Mouse (Mus musculus): ENCODE measurements around the gene Cmc2. TPM values are rescaled to one million over a fixed set of nuclear protein-coding genes. Genes with fewer than 3 reads are reported as not detected.

The Cmc2 gene
- polyA plus RNA-seq, 1 experiment from 2014 or later = 36.3 TPM

GRCm38 (mm10) chr8:116923526-116923925 is 2.3 kb upstream of the Cmc2 start:
- H3K36me3 ChIP-seq (replicated peaks; ENCODE audit: control insufficient read depth, insufficient read depth) = no peaks in the 10 kb centered on the region
- H3K4me2 ChIP-seq (replicated peaks) = no peak overlapping the region
- H3K27ac ChIP-seq = no peak overlapping the region
- DNase-seq (ENCODE audit: low spot score) (no peak), ATAC-seq (ENCODE audit: low FRiP score) (no peak)
- no peak overlapping the region for H3K4me3 ChIP-seq (replicated peaks; ENCODE audit: low read length)
- H3K9ac ChIP-seq = no peak overlapping the region
- H3K27me3 ChIP-seq (ENCODE audit: control insufficient read depth, insufficient read depth, low read length) = no peaks in the 10 kb centered on the region
- H3K4me1 ChIP-seq (replicated peaks; ENCODE audit: control insufficient read depth, insufficient read depth, low read length) = 0 out of 2 replicates have a peak, but pooled peaks cover 8% of the 10 kb centered on the region
- 95% methylated on average over 8 of the region's 8 CpGs for WGBS
- H3K9me3 ChIP-seq (ENCODE audit: control insufficient read depth, low read length) = no peaks in the 10 kb centered on the region

- Histone ChIP-seq H3K27ac (no peak overlapping the region), H3K9me3 (ENCODE audit: control insufficient read depth, low read length) (no peaks in the 10 kb centered on the region), H3K4me2 (replicated peaks) (peak overlapping the region; percentile 61), H3K4me1 (replicated peaks; ENCODE audit: control insufficient read depth, insufficient read depth, low read length) (0 out of 2 replicates have a peak, but pooled peaks cover 8% of the 10 kb centered on the region), H3K4me3 (replicated peaks; ENCODE audit: low read length) (peak overlapping the region; percentile 58), H3K9ac (peak overlapping the region; percentile 64), H3K27me3 (ENCODE audit: control insufficient read depth, insufficient read depth, low read length) (no peaks in the 10 kb centered on the region), H3K36me3 (replicated peaks; ENCODE audit: control insufficient read depth, insufficient read depth) (no peaks in the 10 kb centered on the region)
- WGBS = 35% methylated on average over 17 of the region's 17 CpGs
- no peak for DNase-seq (ENCODE audit: low spot score)
- ATAC-seq (ENCODE audit: low FRiP score) = no peak
Measured at GRCm38 (mm10) chr8:116922060-116922757, 954 bp upstream of the Cmc2 start.

- Histone ChIP-seq H3K4me1 (replicated peaks; ENCODE audit: control insufficient read depth, insufficient read depth, low read length) (0 out of 2 replicates have a peak, but pooled peaks cover 8% of the 10 kb centered on the region), H3K36me3 (replicated peaks; ENCODE audit: control insufficient read depth, insufficient read depth) (no peaks in the 10 kb centered on the region), H3K4me2 (replicated peaks) (peak overlapping the region; percentile 61), H3K9ac (peak overlapping the region; percentile 64), H3K27ac (peak overlapping the region; percentile 66), H3K4me3 (replicated peaks; ENCODE audit: low read length) (peak overlapping the region; percentile 58), H3K9me3 (ENCODE audit: control insufficient read depth, low read length) (no peaks in the 10 kb centered on the region), H3K27me3 (ENCODE audit: control insufficient read depth, insufficient read depth, low read length) (no peaks in the 10 kb centered on the region)
- WGBS = under 1% methylated on average over 22 of the region's 22 CpGs
- DNase-seq (ENCODE audit: low spot score) = no peak
- ATAC-seq (ENCODE audit: low FRiP score) = peak; percentile 56
Measured at GRCm38 (mm10) chr8:116921005-116921336, 284 bp downstream of the Cmc2 start.

- 97% methylated on average over 4 of the region's 4 CpGs for WGBS
- no peak for ATAC-seq (ENCODE audit: low FRiP score)
- H3K4me2 ChIP-seq (replicated peaks) = no peak overlapping the region
- H3K4me3 ChIP-seq (replicated peaks; ENCODE audit: low read length) = no peak overlapping the region
- DNase-seq (ENCODE audit: low spot score) = no peak
- H3K4me1 ChIP-seq (replicated peaks; ENCODE audit: control insufficient read depth, insufficient read depth, low read length) = no peaks in the 10 kb centered on the region
- no peaks in the 10 kb centered on the region for H3K27me3 ChIP-seq (ENCODE audit: control insufficient read depth, insufficient read depth, low read length)
- no peak overlapping the region for H3K27ac ChIP-seq
- peaks cover 7% of the 10 kb centered on the region; the same call in 1 of the 2 replicates for H3K36me3 ChIP-seq (replicated peaks; ENCODE audit: control insufficient read depth, insufficient read depth)
- no peaks in the 10 kb centered on the region for H3K9me3 ChIP-seq (ENCODE audit: control insufficient read depth, low read length)
- H3K9ac ChIP-seq = no peak overlapping the region
Measured at GRCm38 (mm10) chr8:116905836-116906235, 15.4 kb downstream of the Cmc2 start.

- Histone ChIP-seq H3K4me2 (replicated peaks) (no peak overlapping the region), H3K9ac (no peak overlapping the region), H3K27ac (no peak overlapping the region), H3K9me3 (ENCODE audit: control insufficient read depth, low read length) (no peaks in the 10 kb centered on the region), H3K4me3 (replicated peaks; ENCODE audit: low read length) (no peak overlapping the region), H3K36me3 (replicated peaks; ENCODE audit: control insufficient read depth, insufficient read depth) (peaks cover 5% of the 10 kb centered on the region; the same call in 1 of the 2 replicates), H3K27me3 (ENCODE audit: control insufficient read depth, insufficient read depth, low read length) (no peaks in the 10 kb centered on the region), H3K4me1 (replicated peaks; ENCODE audit: control insufficient read depth, insufficient read depth, low read length) (no peaks in the 10 kb centered on the region)
- ATAC-seq (ENCODE audit: low FRiP score) = no peak
- 86% methylated on average over 4 of the region's 4 CpGs for WGBS
- DNase-seq (ENCODE audit: low spot score) = no peak
Measured at GRCm38 (mm10) chr8:116905252-116905651, 16.0 kb downstream of the Cmc2 start.

GRCm38 (mm10) chr8:116904736-116905135 is 16.5 kb downstream of the Cmc2 start:
- Histone ChIP-seq H3K4me3 (replicated peaks; ENCODE audit: low read length) (no peak overlapping the region), H3K4me1 (replicated peaks; ENCODE audit: control insufficient read depth, insufficient read depth, low read length) (no peaks in the 10 kb centered on the region), H3K27ac (no peak overlapping the region), H3K9ac (no peak overlapping the region), H3K27me3 (ENCODE audit: control insufficient read depth, insufficient read depth, low read length) (no peaks in the 10 kb centered on the region), H3K4me2 (replicated peaks) (no peak overlapping the region), H3K36me3 (replicated peaks; ENCODE audit: control insufficient read depth, insufficient read depth) (0 out of 2 replicates have a peak, but pooled peaks cover 5% of the 10 kb centered on the region), H3K9me3 (ENCODE audit: control insufficient read depth, low read length) (no peaks in the 10 kb centered on the region)
- 92% methylated on average over 4 of the region's 4 CpGs for WGBS
- DNase-seq (ENCODE audit: low spot score) (no peak), ATAC-seq (ENCODE audit: low FRiP score) (no peak)

GRCm38 (mm10) chr8:116895521-116895920 is 25.7 kb downstream of the Cmc2 start:
- H3K4me3 ChIP-seq (replicated peaks; ENCODE audit: low read length) = no peak overlapping the region
- ATAC-seq (ENCODE audit: low FRiP score) = no peak

GRCm38 (mm10) chr8:116893938-116894337 is 27.3 kb downstream of the Cmc2 start:
- H3K36me3 ChIP-seq (replicated peaks; ENCODE audit: control insufficient read depth, insufficient read depth) = 0 out of 2 replicates have a peak, but pooled peaks cover 6% of the 10 kb centered on the region
- H3K27ac ChIP-seq = no peak overlapping the region
- H3K9me3 ChIP-seq (ENCODE audit: control insufficient read depth, low read length) = 0 out of 2 replicates have a peak, but pooled peaks cover 3% of the 10 kb centered on the region
- H3K27me3 ChIP-seq (ENCODE audit: control insufficient read depth, insufficient read depth, low read length) = no peaks in the 10 kb centered on the region
- H3K9ac ChIP-seq = no peak overlapping the region
- DNase-seq (ENCODE audit: low spot score) (no peak), ATAC-seq (ENCODE audit: low FRiP score) (no peak)
- H3K4me1 ChIP-seq (replicated peaks; ENCODE audit: control insufficient read depth, insufficient read depth, low read length) = no peaks in the 10 kb centered on the region
- no peak overlapping the region for H3K4me2 ChIP-seq (replicated peaks)
- no peak overlapping the region for H3K4me3 ChIP-seq (replicated peaks; ENCODE audit: low read length)
- 90% methylated on average over 11 of the region's 11 CpGs for WGBS

More at GRCm38 (mm10) chr8:116895521-116895920, 25.7 kb downstream of the Cmc2 start:
- H3K9ac ChIP-seq = no peak overlapping the region
- no peaks in the 10 kb centered on the region for H3K4me1 ChIP-seq (replicated peaks; ENCODE audit: control insufficient read depth, insufficient read depth, low read length)
- no peak overlapping the region for H3K4me2 ChIP-seq (replicated peaks)
- 88% methylated on average over 6 of the region's 6 CpGs for WGBS
- H3K9me3 ChIP-seq (ENCODE audit: control insufficient read depth, low read length) = 0 out of 2 replicates have a peak, but pooled peaks cover 3% of the 10 kb centered on the region
- H3K36me3 ChIP-seq (replicated peaks; ENCODE audit: control insufficient read depth, insufficient read depth) = no peaks in the 10 kb centered on the region
- no peak overlapping the region for H3K27ac ChIP-seq
- H3K27me3 ChIP-seq (ENCODE audit: control insufficient read depth, insufficient read depth, low read length) = no peaks in the 10 kb centered on the region
- no peak for DNase-seq (ENCODE audit: low spot score)

GRCm38 (mm10) chr8:116892636-116893035 is 28.6 kb downstream of the Cmc2 start:
- no peaks in the 10 kb centered on the region for H3K27me3 ChIP-seq (ENCODE audit: control insufficient read depth, insufficient read depth, low read length)
- H3K9ac ChIP-seq = no peak overlapping the region
- no peak overlapping the region for H3K4me3 ChIP-seq (replicated peaks; ENCODE audit: low read length)
- 0 out of 2 replicates have a peak, but pooled peaks cover 10% of the 10 kb centered on the region for H3K36me3 ChIP-seq (replicated peaks; ENCODE audit: control insufficient read depth, insufficient read depth)
- DNase-seq (ENCODE audit: low spot score) (no peak), ATAC-seq (ENCODE audit: low FRiP score) (no peak)
- 90% methylated on average over 9 of the region's 9 CpGs for WGBS
- H3K9me3 ChIP-seq (ENCODE audit: control insufficient read depth, low read length) = 0 out of 2 replicates have a peak, but pooled peaks cover 3% of the 10 kb centered on the region
- no peak overlapping the region for H3K4me2 ChIP-seq (replicated peaks)
- no peak overlapping the region for H3K27ac ChIP-seq
- no peaks in the 10 kb centered on the region for H3K4me1 ChIP-seq (replicated peaks; ENCODE audit: control insufficient read depth, insufficient read depth, low read length)
